Mouse (Mus musculus) CD4-positive naive resting alpha-beta T cell, adult 57 days (primary cell): ENCODE measurements around the gene Ctu2. TPM values are rescaled to one million over a fixed set of nuclear protein-coding genes. Genes with fewer than 3 reads are reported as not detected.

ENCODE experiments used
- total RNA-seq: library from RNA; stranded (reverse); gene quantifications from one replicate; pipeline ENCODE4 v1.2.4, GENCODE M21; 2023

The Ctu2 gene
- 51.1 TPM for total RNA-seq

DNA sequence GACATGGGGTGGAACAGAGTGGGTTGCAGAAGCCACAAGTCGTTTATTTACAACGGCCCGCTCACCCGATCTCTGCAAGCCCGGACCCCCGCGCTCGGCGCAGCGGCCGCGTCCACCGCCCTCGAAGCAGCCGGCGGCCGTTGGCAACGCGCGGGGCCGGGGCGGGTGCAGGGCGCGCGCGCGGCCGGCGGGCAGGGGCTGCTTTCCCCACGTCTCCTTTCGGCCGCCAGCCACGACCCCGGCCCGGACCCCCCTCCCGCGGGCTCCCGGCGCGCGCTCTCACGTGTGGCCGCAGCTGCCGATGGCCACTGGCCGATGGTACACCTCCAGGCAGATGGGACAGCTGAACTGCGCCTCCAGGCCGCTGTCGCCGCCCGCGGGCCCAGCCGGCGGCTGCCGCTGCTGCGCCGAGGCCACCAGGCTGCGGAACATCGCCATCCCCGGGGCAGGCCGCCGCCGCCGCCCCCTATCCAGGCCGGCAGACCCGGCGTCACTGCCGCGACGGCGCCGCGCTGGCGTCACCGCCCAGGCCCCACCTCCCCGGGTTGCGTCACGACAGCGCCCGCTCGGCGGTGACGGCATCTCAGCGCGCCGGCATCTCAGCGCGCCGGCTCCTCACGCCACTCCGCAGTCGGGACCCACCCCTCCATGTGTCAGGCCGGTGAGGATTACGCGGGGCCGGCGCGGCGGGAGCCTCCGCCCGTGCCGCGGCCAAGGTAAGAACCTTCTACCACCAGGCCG, at the start of gene Ctu2, which contains the start of gene Rnf166:
Ctu2 (plus strand) TSS at position 564 of the 741 bp plus-strand sequence.
Rnf166 (minus strand) TSS at position 485 of the 741 bp plus-strand sequence.

DNA sequence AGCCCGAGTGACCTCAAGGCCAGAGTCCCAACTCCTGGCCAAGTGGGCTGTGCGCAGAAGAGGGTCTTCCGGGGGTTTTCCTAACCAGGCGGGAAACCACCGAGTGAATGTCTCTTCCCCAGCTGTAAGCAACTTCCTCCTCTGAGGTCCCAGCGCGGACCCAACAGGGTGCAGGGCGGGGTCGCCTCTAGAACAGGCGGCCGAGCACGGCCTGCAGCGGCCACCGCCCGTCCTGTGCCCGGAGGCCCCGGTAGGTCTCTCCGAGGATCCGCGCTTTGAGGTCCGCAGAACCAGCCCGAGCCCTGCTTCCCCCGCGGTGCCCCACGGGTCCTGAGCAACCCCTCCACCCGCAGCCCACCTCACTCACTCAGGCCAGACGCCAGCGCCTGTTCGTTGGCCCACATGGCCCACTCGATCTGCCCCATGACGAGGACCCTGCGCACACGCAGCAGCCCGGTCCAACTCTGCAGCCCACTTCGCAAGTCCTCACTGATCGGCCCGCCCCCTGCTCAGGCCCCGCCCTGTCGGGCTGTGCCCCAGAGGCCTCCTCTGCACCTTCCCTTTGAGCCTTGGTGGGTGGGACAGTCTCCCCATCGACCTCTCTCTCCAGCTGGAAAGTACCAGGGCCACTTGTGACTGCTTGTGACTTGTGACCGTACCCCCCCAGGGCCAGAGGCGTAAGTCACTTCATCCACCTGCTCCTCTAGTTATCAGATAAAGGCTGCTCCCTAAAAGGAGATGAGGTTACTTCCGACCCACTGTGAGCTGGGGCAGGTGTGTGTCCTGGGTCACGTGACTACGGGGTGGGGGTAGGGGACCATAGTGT, 43.3 kb upstream of the Ctu2 start, which contains the start of gene Cyba:
Cyba (minus strand) TSS at position 488 of the 826 bp plus-strand sequence.

DNA sequence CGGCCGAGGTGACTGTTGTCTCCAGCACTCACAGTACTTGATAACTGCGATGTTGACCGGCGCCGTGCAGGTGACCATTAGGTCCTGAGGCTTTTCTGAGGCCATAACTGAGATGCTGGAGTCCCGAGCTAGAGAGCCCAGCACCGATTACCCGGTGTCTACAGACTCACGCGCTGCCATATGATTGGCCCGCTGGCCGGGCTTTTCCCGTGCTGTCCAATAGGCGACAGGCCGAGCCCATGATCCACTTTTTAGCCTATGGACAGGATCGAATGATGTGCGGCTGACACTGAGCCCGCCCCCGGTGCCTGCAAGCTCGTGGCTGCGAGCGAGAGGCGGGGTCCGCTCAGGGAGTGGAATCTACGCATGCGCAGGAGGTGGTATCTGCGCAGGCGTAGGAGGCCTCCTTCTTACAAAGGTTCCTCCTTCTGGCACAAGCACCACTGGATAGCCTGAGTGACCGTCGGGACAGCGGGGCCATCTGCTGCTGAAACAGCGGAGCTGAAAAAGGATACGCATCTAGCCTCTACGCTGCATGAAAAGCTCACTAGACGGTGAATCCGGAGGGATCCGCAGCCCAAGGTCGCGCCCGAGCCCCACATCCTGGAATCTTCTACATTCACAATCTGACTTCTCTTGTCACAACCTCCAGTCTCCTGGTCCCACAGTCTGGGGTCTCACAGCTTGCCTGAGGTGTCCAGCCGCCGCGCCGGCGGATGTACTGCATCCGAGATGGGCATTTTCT, 32.5 kb upstream of the Ctu2 start, which contains the start of gene Mvd:
Mvd (minus strand) TSS at position 161 of the 745 bp plus-strand sequence.

DNA sequence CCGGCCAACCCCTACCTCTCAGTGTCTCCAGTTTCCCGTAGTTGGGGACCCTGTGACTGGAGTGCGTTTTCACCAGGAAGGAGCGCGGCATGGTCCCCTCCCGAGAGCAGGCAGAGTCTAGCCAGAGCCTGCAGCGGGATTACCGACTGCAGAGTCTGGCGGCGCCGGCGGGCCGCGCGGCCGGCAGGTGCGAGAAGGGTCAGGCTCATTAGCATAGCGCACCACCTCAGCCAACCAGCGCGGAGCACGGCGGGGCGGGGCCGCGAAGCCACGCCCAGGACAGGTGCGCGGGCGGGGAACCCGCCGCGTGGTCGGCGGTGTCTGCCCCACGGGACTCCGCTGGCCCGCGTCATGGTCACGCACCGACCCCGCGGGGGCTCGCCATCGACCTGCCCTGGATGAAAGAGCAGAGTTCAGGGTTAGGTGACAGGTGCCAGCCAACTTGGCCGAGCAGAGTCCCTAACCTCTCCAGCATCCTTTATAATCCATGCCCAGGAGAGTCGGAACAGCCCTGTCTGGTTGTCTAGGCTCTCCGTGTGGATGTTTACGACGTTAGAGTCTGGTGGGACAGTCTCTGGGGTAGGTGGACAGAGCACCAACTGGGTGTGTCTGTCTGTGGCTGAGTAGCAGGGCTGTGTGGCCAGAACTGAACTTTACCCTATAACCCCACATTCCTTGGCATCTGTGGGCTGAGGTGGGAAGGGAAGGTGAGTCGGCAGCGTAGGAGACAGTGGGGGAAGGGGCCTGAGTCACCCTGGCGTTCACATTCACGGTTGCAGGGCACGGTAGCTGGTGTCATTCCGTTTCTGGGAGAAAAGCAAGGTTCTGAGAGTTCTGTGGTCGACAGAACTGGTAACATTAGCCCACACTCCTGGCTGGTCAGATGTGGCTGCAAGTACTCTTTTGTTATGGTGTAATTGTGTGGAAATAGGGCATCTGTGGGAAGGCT, 15.1 kb upstream of the Ctu2 start, which contains the start of gene Snai3:
Snai3 (minus strand) TSS at position 210 of the 949 bp plus-strand sequence.

Other genes with a start within 250 kb of the Ctu2 start
- 57.8 TPM for gene Zfpm1, start 194.0 kb upstream of the Ctu2 start, total RNA-seq
- gene Trhr2, start 115.4 kb upstream of the Ctu2 start, total RNA-seq = not detected
- gene Zc3h18, start 99.5 kb upstream of the Ctu2 start, total RNA-seq = 112 TPM
- gene Il17c, start 54.1 kb upstream of the Ctu2 start, total RNA-seq = not detected
- 138 TPM for gene Cyba, start 43.2 kb upstream of the Ctu2 start, total RNA-seq
- 10.3 TPM for gene Mvd, start 32.7 kb upstream of the Ctu2 start, total RNA-seq
- gene Snai3, start 15.4 kb upstream of the Ctu2 start, total RNA-seq = 1.4 TPM
- gene Rnf166, start 79 bp upstream of the Ctu2 start, total RNA-seq = 65.4 TPM
- gene Piezo1, start 75.2 kb downstream of the Ctu2 start, total RNA-seq = 45.7 TPM
- gene Cdt1, start 91.9 kb downstream of the Ctu2 start, total RNA-seq = 58.9 TPM
- gene Aprt, start 100.8 kb downstream of the Ctu2 start, total RNA-seq = 93.4 TPM
- gene Galns, start 135.3 kb downstream of the Ctu2 start, total RNA-seq = 9.1 TPM
- gene Trappc2l, start 135.5 kb downstream of the Ctu2 start, total RNA-seq = 36.3 TPM
- gene Pabpn1l, start 146.6 kb downstream of the Ctu2 start, total RNA-seq = not detected
- 2.8 TPM for gene Cbfa2t3, start 223.0 kb downstream of the Ctu2 start, total RNA-seq